Mouse (Mus musculus) left cerebral cortex, adult 18-20 months (tissue): ENCODE data around the gene Tnk2. TPM values are rescaled to one million over a fixed set of nuclear protein-coding genes. Genes with fewer than 3 reads are reported as not detected.

Experiments
- DNase-seq, 2 experiments: peaks; one replicate each; pipeline ENCODE4 v3.0.0; 2021 to 2022; ENCODE audit warnings: low spot score in 2 of 2, mixed read lengths in 1 of 2
- total RNA-seq, 2 experiments: library from RNA; stranded (reverse); gene quantifications; 2 replicates each; pipeline ENCODE4 v1.2.3; 2021

The Tnk2 gene
- total RNA-seq, 2 experiments from 2014 or later, result 245 to 253 TPM

GRCm38 (mm10) chr16:32674121-32674740 is 30.6 kb downstream of the Tnk2 start:
- DNase-seq, result no peak

DNA sequence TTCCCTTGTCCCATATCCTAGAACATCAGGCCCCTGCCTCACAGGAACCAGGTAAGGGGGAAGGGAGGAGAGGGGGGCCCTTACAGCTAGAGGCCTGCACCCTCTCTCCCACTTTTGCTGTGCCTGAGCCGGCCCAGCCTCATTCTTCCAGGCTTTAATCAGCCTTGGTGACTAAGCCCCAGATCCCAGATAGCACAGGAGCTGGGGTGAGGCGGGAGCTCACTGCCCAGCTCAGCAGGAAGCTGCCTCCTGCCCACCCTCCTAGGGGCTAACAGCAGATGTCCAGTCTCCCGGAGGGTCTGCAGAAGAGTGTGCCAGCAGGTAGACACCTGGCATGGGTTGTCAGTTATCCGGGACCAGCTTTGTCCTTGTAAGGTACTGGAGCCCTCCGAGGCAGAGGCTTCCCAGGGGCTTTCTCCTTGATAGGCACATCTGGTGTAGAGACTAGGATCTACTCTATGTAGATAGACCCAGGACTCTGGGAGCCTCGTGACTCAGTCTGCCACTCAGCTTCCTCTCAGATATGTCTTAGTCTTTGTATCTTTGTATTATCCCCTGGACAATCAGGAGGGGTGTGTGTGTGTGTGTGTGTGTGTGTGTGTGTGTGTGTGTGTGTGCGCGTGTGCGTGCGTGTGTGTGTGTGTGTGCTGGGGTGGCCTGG is 33.5 kb downstream of the Tnk2 start:
- no peak for DNase-seq

GRCm38 (mm10) chr16:32677903-32678302 is 34.2 kb downstream of the Tnk2 start:
- DNase-seq, result no peak

DNA sequence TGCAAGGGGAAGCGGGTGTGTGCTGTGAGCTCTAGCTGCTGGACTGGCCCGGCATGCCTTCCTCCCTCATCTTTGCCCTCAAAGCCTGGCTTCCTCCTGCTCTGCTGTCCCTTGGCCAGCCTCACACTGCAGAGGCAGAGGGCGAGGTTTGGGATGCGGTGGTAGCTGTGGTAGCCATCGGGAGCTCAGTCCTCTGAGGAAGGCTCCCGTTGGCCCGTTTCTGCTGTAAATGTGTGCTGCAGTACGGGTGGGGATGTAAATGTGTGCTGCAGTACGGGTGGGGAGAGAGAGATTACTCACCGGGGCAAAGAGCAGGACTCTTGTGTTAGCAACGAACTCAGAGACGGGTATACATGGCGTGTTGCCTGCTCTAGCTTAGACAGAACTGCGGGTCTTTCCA is 35.1 kb downstream of the Tnk2 start:
- no peak for DNase-seq

DNA sequence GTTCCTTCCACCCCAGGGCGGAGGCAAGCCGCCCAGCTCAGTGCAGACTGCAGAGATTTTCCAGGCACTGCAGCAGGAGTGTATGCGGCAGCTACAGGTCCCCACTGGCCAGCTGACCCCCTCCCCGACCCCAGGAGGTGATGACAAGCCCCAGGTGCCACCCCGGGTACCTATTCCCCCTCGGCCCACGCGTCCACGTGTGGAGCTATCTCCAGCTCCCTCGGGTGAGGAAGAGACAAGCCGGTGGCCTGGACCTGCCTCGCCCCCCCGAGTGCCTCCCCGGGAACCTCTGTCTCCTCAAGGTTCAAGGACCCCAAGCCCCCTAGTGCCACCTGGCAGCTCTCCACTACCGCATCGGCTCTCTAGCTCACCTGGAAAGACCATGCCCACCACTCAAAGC is 36.3 kb downstream of the Tnk2 start:
- no peak for DNase-seq

GRCm38 (mm10) chr16:32680806-32681205 is 37.1 kb downstream of the Tnk2 start:
- no peak for DNase-seq

DNA sequence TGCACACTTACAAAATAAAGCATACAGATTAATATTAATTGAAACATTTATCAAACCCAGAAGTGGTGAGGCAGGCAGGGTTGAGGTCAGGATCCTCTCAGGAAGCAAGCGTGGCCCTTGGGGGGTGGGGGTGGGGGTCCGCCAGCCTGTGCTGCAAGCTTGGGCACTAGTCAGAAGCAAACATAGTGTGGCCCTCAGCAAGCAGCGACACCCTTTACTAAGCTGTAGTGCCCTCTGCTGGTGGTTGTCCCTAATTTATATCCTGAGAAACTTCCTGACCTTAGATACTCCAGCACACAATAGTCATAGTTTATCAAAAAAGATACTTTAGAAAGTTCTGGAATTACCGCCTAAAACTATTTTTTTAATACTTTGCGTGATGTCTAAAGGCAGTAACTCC is 38.5 kb downstream of the Tnk2 start:
- DNase-seq, result peak; percentile 63 to 86

GRCm38 (mm10) chr16:32682841-32683240 is 39.2 kb downstream of the Tnk2 start:
- DNase-seq, result no peak

GRCm38 (mm10) chr16:32683343-32683742 is 39.7 kb downstream of the Tnk2 start:
- peak in 1 of 2 experiments; percentile 58 for DNase-seq

GRCm38 (mm10) chr16:32685405-32685804 is 41.7 kb downstream of the Tnk2 start:
- no peak for DNase-seq

- no peak for DNase-seq
These were observed 42.3 kb downstream of the Tnk2 start for GRCm38 (mm10) chr16:32685998-32686397.

- DNase-seq, result no peak
These were observed 43.5 kb downstream of the Tnk2 start for GRCm38 (mm10) chr16:32687221-32687620.

DNA sequence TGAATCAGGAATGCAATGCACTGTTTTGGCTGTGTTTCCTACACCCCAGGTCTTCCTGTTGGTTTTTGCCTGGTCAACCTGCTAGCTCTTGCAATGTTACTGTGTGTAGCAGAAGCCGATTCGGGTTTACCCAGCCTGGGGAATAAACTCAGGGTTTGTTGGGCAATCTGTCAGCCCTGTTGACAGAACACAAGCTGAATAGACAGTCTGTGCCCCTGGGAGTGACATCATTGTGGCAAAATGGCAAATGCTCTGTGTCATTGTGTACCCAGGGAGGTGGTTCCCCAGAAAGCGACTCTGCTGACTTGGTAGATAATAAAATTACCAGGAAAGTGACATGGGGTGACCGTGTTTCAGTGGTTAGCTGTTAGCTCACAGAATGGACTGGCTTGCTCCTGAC is 45.1 kb downstream of the Tnk2 start:
- DNase-seq, result no peak

- DNase-seq, result peak; percentile 67 to 79
These were observed 45.8 kb downstream of the Tnk2 start for GRCm38 (mm10) chr16:32689501-32689900.

GRCm38 (mm10) chr16:32696841-32697464 is 53.3 kb downstream of the Tnk2 start:
- no peak for DNase-seq

GRCm38 (mm10) chr16:32697665-32698446 is 54.2 kb downstream of the Tnk2 start:
- no peak for DNase-seq

GRCm38 (mm10) chr16:32698550-32698949 is 54.9 kb downstream of the Tnk2 start:
- no peak for DNase-seq

DNA sequence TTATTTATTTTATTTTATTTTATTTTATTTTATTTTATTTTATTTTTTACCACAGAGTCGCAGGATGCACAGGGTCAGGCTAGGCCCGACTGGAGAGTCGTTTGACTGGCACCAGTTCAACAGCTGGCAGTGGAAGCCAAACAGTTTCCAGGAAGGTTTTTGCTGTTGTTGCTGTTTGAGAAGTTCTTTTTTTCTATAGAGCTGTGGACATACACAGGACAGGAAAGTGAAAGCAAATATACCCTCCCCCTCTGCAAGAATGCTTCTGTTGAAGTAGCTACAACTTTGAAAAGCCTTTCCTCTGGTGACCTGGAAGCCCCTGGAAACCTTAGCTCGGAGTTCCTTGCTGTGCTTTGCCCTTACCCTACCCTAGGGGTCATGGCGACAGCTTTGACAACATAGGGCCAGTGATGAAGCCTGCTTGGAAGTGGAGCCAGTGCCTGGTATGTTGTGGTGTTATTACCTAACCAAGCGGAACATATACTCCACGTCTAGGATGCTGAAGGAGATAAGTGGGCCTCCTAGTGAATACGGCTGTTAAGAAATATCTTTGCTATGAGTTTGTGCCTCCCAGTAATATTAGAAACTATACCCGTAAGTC is 59.7 kb downstream of the Tnk2 start:
- no peak for DNase-seq

DNA sequence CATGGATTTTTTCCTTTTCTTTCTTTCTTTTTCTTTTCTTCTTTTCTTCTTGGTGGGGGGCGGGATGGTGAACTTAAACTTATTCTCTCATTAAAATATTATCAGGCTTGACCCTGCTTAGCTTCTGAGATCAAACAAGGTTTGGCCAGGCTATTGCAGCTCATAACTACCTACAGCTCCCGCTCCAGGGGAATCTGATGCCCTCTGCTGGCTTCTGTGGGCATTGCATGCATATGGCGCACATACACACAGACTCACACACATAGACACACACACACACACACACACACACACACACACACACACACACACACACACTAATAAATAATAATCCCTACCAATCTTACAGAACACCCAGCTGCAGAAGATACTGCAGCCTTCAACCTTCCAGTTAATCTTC is 61.9 kb downstream of the Tnk2 start:
- no peak for DNase-seq

DNA sequence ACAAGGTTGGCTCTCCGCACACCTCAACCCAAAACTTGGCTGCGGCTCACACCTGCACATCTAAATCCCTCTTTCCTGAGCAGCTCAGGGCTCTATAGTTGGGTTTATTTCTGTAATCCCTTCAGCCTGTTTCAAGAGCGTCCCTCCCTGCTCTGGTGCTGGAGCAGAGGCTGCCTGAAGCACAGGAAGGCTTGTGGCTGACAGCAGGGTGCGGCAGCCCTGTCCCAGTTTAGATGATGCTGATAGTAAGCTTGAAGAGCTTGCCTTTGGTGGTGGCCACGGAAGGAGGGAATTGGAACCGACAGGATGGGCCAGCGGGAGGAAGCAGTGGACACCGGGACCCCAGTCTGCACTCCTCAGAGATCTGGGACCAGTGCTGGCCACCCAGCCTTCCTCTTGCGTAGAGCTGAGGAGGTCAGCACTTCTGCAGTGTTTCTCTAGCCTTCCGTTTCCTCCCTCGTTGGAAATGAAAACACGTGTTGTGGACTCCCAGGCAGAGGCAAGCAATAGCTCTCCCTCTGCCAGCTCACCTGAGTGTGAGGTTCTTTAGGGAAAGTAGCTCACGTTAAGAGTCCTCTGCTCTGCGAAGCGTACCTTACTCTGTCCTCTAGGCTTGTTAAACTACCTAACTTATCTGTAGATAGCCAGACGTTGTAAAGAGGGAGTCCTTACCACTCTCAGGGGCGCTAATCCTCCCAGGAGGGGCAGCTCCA is 63.6 kb downstream of the Tnk2 start:
- no peak for DNase-seq
